Mouse (Mus musculus) kidney, adult 2 months (tissue): ENCODE results near the gene Dhrs2.

Experiments used
- CTCF ChIP-seq: fragments of 200-500 bp; conservative IDR thresholded peaks from 2 replicates; pipeline ENCODE4 v1.5.1; 2011; ENCODE audit warnings: low read depth, mild to moderate bottlenecking, control low read depth, low read length, moderate library complexity, mixed read lengths; ENCODE audit not compliant: insufficient read depth, insufficient read length
- POLR2A ChIP-seq: fragments of 200-500 bp; IDR thresholded peaks from one replicate; pipeline ENCODE4 v1.6.1; 2011; ENCODE audit warnings: low read depth, low read length, control low read depth

DNA sequence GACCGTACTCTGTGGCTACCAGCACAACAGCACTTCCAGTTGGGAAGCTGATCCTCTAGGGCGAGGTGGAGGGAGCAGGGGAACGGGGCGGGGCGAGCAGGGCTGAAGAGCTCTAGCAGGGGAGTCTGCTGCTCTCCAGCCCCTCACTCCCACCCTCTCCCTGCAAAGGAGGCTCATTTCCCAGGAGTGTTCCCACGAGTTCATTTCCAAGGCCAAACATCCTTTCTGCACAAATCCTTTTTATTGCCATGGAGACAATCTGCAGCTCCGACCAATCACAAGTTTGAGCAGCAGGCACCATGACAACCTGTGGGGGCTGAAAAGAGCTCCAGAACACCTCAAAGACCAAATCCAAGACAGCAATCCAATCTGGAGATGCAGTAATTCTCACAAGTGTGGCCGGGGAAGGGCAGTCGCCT, 32.4 kb upstream of the Dhrs2 start:
- TF ChIP-seq CTCF (no peak), POLR2A (no peak)
